Mouse (Mus musculus) intestine, embryonic 14.5 days (tissue): ENCODE data around the gene Iqcb1. TPM values are rescaled to one million over a fixed set of nuclear protein-coding genes. Genes with fewer than 3 reads are reported as not detected.
A peak's percentile ranks its signal among the peaks of the same experiment; 100 is the strongest.

Experiments
- ATAC-seq: fragments of 200-750 bp; cut with Nextera tagmentation; replicated peaks from 2 replicates; pipeline ENCODE4 v1.8.0; 2017; ENCODE audit warnings: low read depth, moderate number of reproducible peaks, moderate TSS enrichment, moderate library complexity; ENCODE audit not compliant: low FRiP score, low TSS enrichment
- DNase-seq: peaks from one replicate; pipeline ENCODE4 v3.0.0-alpha.2; 2018; ENCODE audit warnings: low spot score
- H3K27ac ChIP-seq: fragments of 300-500 bp; sonication (generic); 2 replicates; pipeline ENCODE4 v1.5.1; 2014; ENCODE audit warnings: low read depth, mild to moderate bottlenecking, control low read depth
- H3K27me3 ChIP-seq: fragments of 300-500 bp; sonication (generic); replicated peaks from 2 replicates; pipeline ENCODE4 v1.6.1; 2014; ENCODE audit warnings: low read length, control low read depth; ENCODE audit not compliant: control insufficient read depth, insufficient read depth
- H3K36me3 ChIP-seq: fragments of 300-500 bp; sonication (generic); 2 replicates; pipeline ENCODE4 v1.6.1; 2014; ENCODE audit warnings: low read length, control low read depth; ENCODE audit not compliant: control insufficient read depth, insufficient read depth
- H3K4me1 ChIP-seq: fragments of 300-500 bp; sonication (generic); replicated peaks from 2 replicates; pipeline ENCODE4 v1.6.1; 2014; ENCODE audit warnings: low read length, control low read depth, mixed read lengths; ENCODE audit not compliant: control insufficient read depth, insufficient read depth
- H3K4me2 ChIP-seq: fragments of 300-500 bp; sonication (generic); 2 replicates; pipeline ENCODE4 v1.6.1; 2014; ENCODE audit warnings: low read length
- H3K4me3 ChIP-seq: fragments of 300-500 bp; sonication (generic); 2 replicates; pipeline ENCODE4 v1.5.1; 2014; ENCODE audit warnings: low read depth, low read length, control low read depth, mixed read lengths
- H3K9ac ChIP-seq: fragments of 300-500 bp; sonication (generic); 2 replicates; pipeline ENCODE4 v1.6.1; 2014; ENCODE audit warnings: mild to moderate bottlenecking, low read length
- H3K9me3 ChIP-seq: fragments of 300-500 bp; sonication (generic); 2 replicates; pipeline ENCODE4 v1.6.1; 2016; ENCODE audit warnings: low read length, control low read depth; ENCODE audit not compliant: control insufficient read depth
- WGBS: fragments of 180-500 bp; shearing (Covaris S2); extraction: QIAGEN DNeasy Blood & Tissue Kit; methylation state at CpG from one replicate; pipeline ENCODE4 v1.1.7; 2014; 5-methylcytosine and 5-hydroxymethylcytosine counted together
- polyA plus RNA-seq: library from polyadenylated mRNA; unstranded; fragments of >200 nt; fragmentation: Nextera tagmentation; extraction: Ambion mirVana; gene quantifications from 2 replicates; pipeline ENCODE4 v1.2.1, GENCODE M21; 2014

Gene Iqcb1
- polyA plus RNA-seq, 1 experiment from 2014 or later = 33.7 TPM

GRCm38 (mm10) chr16:36808616-36809015 lies 19.6 kb upstream of the Iqcb1 start:
- Histone ChIP-seq H3K4me1 (no peaks in the 10 kb centered on the region), H3K9ac (no peak overlapping the region), H3K27ac (no peak overlapping the region), H3K4me2 (no peak overlapping the region), H3K9me3 (no peaks in the 10 kb centered on the region), H3K36me3 (no peaks in the 10 kb centered on the region), H3K27me3 (no peaks in the 10 kb centered on the region), H3K4me3 (no peak overlapping the region)
- WGBS = 74% methylated on average over 3 of the region's 3 CpGs
- ATAC-seq = no peak
- DNase-seq = no peak

GRCm38 (mm10) chr16:36813680-36814079 lies 14.5 kb upstream of the Iqcb1 start:
- Histone ChIP-seq H3K4me1 (no peaks in the 10 kb centered on the region), H3K27ac (no peak overlapping the region), H3K9me3 (no peaks in the 10 kb centered on the region), H3K9ac (no peak overlapping the region), H3K27me3 (no peaks in the 10 kb centered on the region), H3K4me3 (no peak overlapping the region), H3K36me3 (no peaks in the 10 kb centered on the region), H3K4me2 (no peak overlapping the region)
- ATAC-seq (no peak), DNase-seq (no peak)
- WGBS = 74% methylated on average over 3 of the region's 3 CpGs

GRCm38 (mm10) chr16:36816916-36817315 lies 11.3 kb upstream of the Iqcb1 start:
- Histone ChIP-seq H3K9me3 (no peaks in the 10 kb centered on the region), H3K27me3 (no peaks in the 10 kb centered on the region), H3K4me1 (no peaks in the 10 kb centered on the region), H3K36me3 (no peaks in the 10 kb centered on the region), H3K4me2 (no peak overlapping the region), H3K9ac (no peak overlapping the region), H3K27ac (no peak overlapping the region), H3K4me3 (no peak overlapping the region)
- DNase-seq (no peak), ATAC-seq (peak; percentile 4; the same call in 1 of the 2 replicates)

- Histone ChIP-seq H3K4me3 (no peak overlapping the region), H3K4me1 (no peaks in the 10 kb centered on the region), H3K9ac (no peak overlapping the region), H3K9me3 (no peaks in the 10 kb centered on the region), H3K4me2 (no peak overlapping the region), H3K27ac (no peak overlapping the region), H3K27me3 (no peaks in the 10 kb centered on the region), H3K36me3 (no peaks in the 10 kb centered on the region)
- ATAC-seq (peak; percentile 80), DNase-seq (peak; percentile 52)
- WGBS = 15% methylated on average over 7 of the region's 7 CpGs
Observed at GRCm38 (mm10) chr16:36817321-36817926, 10.8 kb upstream of the Iqcb1 start.

GRCm38 (mm10) chr16:36820016-36820415 lies 8.2 kb upstream of the Iqcb1 start:
- H3K4me1 ChIP-seq = no peaks in the 10 kb centered on the region
- no peaks in the 10 kb centered on the region for H3K36me3 ChIP-seq
- no peak overlapping the region for H3K4me3 ChIP-seq
- ATAC-seq (no peak), DNase-seq (no peak)
- H3K4me2 ChIP-seq = no peak overlapping the region
- H3K27ac ChIP-seq = no peak overlapping the region
- 83% methylated on average over 6 of the region's 6 CpGs for WGBS
- H3K9me3 ChIP-seq = no peaks in the 10 kb centered on the region
- H3K27me3 ChIP-seq = no peaks in the 10 kb centered on the region
- H3K9ac ChIP-seq = no peak overlapping the region

- no peaks in the 10 kb centered on the region for H3K36me3 ChIP-seq
- no peak for DNase-seq
- H3K4me3 ChIP-seq = no peak overlapping the region
Observed at GRCm38 (mm10) chr16:36820747-36821146, 7.4 kb upstream of the Iqcb1 start.

GRCm38 (mm10) chr16:36821474-36821873 lies 6.7 kb upstream of the Iqcb1 start:
- WGBS = 2% methylated on average over 3 of the region's 3 CpGs
- Histone ChIP-seq H3K4me1 (no peaks in the 10 kb centered on the region), H3K27me3 (no peaks in the 10 kb centered on the region), H3K4me3 (no peak overlapping the region), H3K4me2 (no peak overlapping the region), H3K9me3 (no peaks in the 10 kb centered on the region), H3K27ac (no peak overlapping the region), H3K36me3 (no peaks in the 10 kb centered on the region), H3K9ac (no peak overlapping the region)
- ATAC-seq (peak; percentile 78), DNase-seq (no peak)

More at GRCm38 (mm10) chr16:36820747-36821146, 7.4 kb upstream of the Iqcb1 start:
- H3K27ac ChIP-seq = no peak overlapping the region
- no peaks in the 10 kb centered on the region for H3K27me3 ChIP-seq
- no peak overlapping the region for H3K4me2 ChIP-seq
- 67% methylated on average over 3 of the region's 3 CpGs for WGBS
- no peaks in the 10 kb centered on the region for H3K4me1 ChIP-seq
- H3K9ac ChIP-seq = no peak overlapping the region
- ATAC-seq = no peak
- H3K9me3 ChIP-seq = no peaks in the 10 kb centered on the region

GRCm38 (mm10) chr16:36827611-36828053 lies 553 bp upstream of the Iqcb1 start:
- Histone ChIP-seq H3K27me3 (no peaks in the 10 kb centered on the region; the same call in 1 of the 2 replicates), H3K9me3 (no peaks in the 10 kb centered on the region), H3K9ac (peak overlapping the region; percentile 84), H3K4me3 (peak overlapping the region; percentile 88), H3K4me2 (peak overlapping the region; percentile 79), H3K27ac (no peak overlapping the region), H3K4me1 (no peaks in the 10 kb centered on the region), H3K36me3 (peaks cover 3% of the 10 kb centered on the region; the same call in 1 of the 2 replicates)
- 6% methylated on average over 11 of the region's 11 CpGs for WGBS
- no peak for DNase-seq
- ATAC-seq = no peak

GRCm38 (mm10) chr16:36828820-36829219 lies 635 bp downstream of the Iqcb1 start:
- Histone ChIP-seq H3K9me3 (no peaks in the 10 kb centered on the region), H3K4me2 (peak overlapping the region; percentile 79), H3K4me3 (peak overlapping the region; percentile 88), H3K27me3 (no peaks in the 10 kb centered on the region; the same call in 1 of the 2 replicates), H3K27ac (no peak overlapping the region), H3K36me3 (peaks cover 3% of the 10 kb centered on the region; the same call in 1 of the 2 replicates), H3K9ac (peak overlapping the region; percentile 84), H3K4me1 (no peaks in the 10 kb centered on the region)
- ATAC-seq (peak; percentile 22; the same call in 1 of the 2 replicates), DNase-seq (no peak)
- WGBS = 5% methylated on average over 11 of the region's 11 CpGs
